Mouse (Mus musculus): ENCODE measurements at regions not wholly inside any gene's neighbourhood (a gene's known extent, or its start where the extent isn't known, plus 50 kb on each side); places are given as distances from the start of the nearest gene placed in this dataset.

- no peak for TF ChIP-seq POLR2A (IDR thresholded peaks at IDR 0.05; ENCODE audit: insufficient read length, low read depth)
- no peak for TF ChIP-seq TCF12 (IDR thresholded peaks at IDR 0.05; ENCODE audit: insufficient read depth, poor library complexity, severe bottlenecking)
- TF ChIP-seq TCF3 (IDR thresholded peaks at IDR 0.05; ENCODE audit: insufficient read length, low read depth), result no peak
- TF ChIP-seq MYOG (IDR thresholded peaks at IDR 0.05; ENCODE audit: control insufficient read depth in 1 of 3, insufficient read depth in 1 of 3, insufficient read length in 2 of 3, low read depth in 2 of 3), result no peak
- TF ChIP-seq MAX (IDR thresholded peaks at IDR 0.05; ENCODE audit: low read depth), result no peak
- TF ChIP-seq USF1 (IDR thresholded peaks at IDR 0.05; ENCODE audit: low read depth), result no peak
- no peak for TF ChIP-seq POLR2AphosphoS2 (IDR thresholded peaks at IDR 0.05; ENCODE audit: insufficient read length, low read depth)
- TF ChIP-seq MYOD1 (IDR thresholded peaks at IDR 0.05; ENCODE audit: control insufficient read depth in 1 of 3, insufficient read length in 2 of 3, low read depth in 2 of 3), result no peak
- no peak for TF ChIP-seq REST (IDR thresholded peaks at IDR 0.05; ENCODE audit: insufficient read depth, insufficient read length)
- no peak for TF ChIP-seq E2F4 (IDR thresholded peaks at IDR 0.05; ENCODE audit: insufficient read depth)
These were observed 86.5 kb upstream of the Mki67 start for GRCm38 (mm10) chr7:135802598-135803121.

All from myocyte (in vitro differentiated cells).